Mouse (Mus musculus) forebrain, embryonic 14.5 days (tissue): ENCODE measurements at regions not wholly inside any gene's neighbourhood (a gene's known extent, or its start where the extent isn't known, plus 50 kb on each side); places are given as distances from the start of the nearest gene placed in this dataset.
A peak's percentile ranks its signal among the peaks of the same experiment; 100 is the strongest.
"Not testable (repeated sequence)": the region's sequence is repeated elsewhere in the genome, so short reads cannot be mapped to it uniquely, and the experiment has no call there.

Source experiments
- ATAC-seq: fragments of 200-750 bp; cut with Nextera tagmentation; 2 replicates; pipeline ENCODE4 v1.8.0; 2017; ENCODE audit warnings: mild to moderate bottlenecking, moderate library complexity
- DNase-seq: peaks from one replicate; pipeline ENCODE4 v3.0.0-alpha.2; 2015; ENCODE audit warnings: low spot score
- H3K27ac ChIP-seq: fragments of 300-500 bp; sonication (generic); 2 replicates; pipeline ENCODE4 v1.5.1; 2014; ENCODE audit warnings: low read depth, mild to moderate bottlenecking, control low read depth, low read length, moderate library complexity
- H3K27me3 ChIP-seq: fragments of 300-500 bp; sonication (generic); replicated peaks from 2 replicates; pipeline ENCODE4 v1.6.1; 2014; ENCODE audit warnings: low read length, control low read depth, mixed read lengths; ENCODE audit not compliant: control insufficient read depth, insufficient read depth
- H3K36me3 ChIP-seq: fragments of 300-500 bp; sonication (generic); 2 replicates; pipeline ENCODE4 v1.6.1; 2014; ENCODE audit warnings: low read length, control low read depth; ENCODE audit not compliant: control insufficient read depth, insufficient read depth
- H3K4me1 ChIP-seq: fragments of 300-500 bp; sonication (generic); 2 replicates; pipeline ENCODE4 v1.6.1; 2014; ENCODE audit warnings: antibody characterized with exemption, low read length, control low read depth; ENCODE audit not compliant: control insufficient read depth, insufficient read depth
- H3K4me2 ChIP-seq: fragments of 300-500 bp; sonication (generic); 2 replicates; pipeline ENCODE4 v1.6.1; 2014; ENCODE audit warnings: mild to moderate bottlenecking, control low read depth, low read length
- H3K4me3 ChIP-seq: fragments of 300-500 bp; sonication (generic); 2 replicates; pipeline ENCODE4 v1.5.1; 2014; ENCODE audit warnings: low read depth, low read length, control low read depth
- H3K9ac ChIP-seq: fragments of 300-500 bp; sonication (generic); 2 replicates; pipeline ENCODE4 v1.6.1; 2014; ENCODE audit warnings: mild to moderate bottlenecking, low read length, control low read depth, moderate library complexity
- H3K9me3 ChIP-seq: fragments of 300-500 bp; sonication (generic); replicated peaks from 2 replicates; pipeline ENCODE4 v1.6.1; 2016; ENCODE audit warnings: low read length, control low read depth, mixed read lengths; ENCODE audit not compliant: control insufficient read depth
- WGBS: fragments of 180-500 bp; shearing (Covaris S2); extraction: QIAGEN DNeasy Blood & Tissue Kit; methylation state at CpG from one replicate; pipeline ENCODE4 v1.1.7; 2014; 5-methylcytosine and 5-hydroxymethylcytosine counted together

GRCm38 (mm10) chr19:35826074-35826473 lies 231.2 kb downstream of the Htr7 start:
- Histone ChIP-seq H3K9ac (no peak overlapping the region), H3K36me3 (no peaks in the 10 kb centered on the region), H3K4me2 (no peak overlapping the region), H3K4me1 (no peaks in the 10 kb centered on the region), H3K9me3 (no peaks in the 10 kb centered on the region), H3K27ac (no peak overlapping the region), H3K4me3 (no peak overlapping the region), H3K27me3 (no peaks in the 10 kb centered on the region)
- 61% methylated on average over 2 of the region's 2 CpGs for WGBS
- DNase-seq (peak; percentile 2), ATAC-seq (no peak)

DNA sequence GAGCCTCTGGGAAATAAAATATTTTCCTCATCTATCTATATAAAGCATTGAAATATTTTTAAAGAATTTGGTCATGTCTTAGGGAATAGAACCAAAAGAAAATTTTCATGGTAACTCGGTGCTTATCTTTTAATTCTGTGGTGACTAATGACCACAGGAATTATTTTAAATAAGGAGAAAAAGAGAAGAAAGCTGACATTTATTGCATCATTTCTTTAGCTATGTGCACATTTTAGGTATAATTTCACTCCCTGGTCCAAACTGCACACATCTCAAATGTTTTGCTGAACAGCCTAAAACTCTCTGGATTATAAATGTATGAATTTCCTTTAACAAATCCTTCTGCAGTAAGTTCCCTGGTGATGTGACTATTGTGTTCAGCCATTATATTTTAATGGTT lies 237.7 kb downstream of the Htr7 start:
- Histone ChIP-seq H3K9ac (no peak overlapping the region), H3K4me2 (no peak overlapping the region), H3K9me3 (no peaks in the 10 kb centered on the region), H3K27me3 (no peaks in the 10 kb centered on the region), H3K36me3 (no peaks in the 10 kb centered on the region), H3K4me3 (no peak overlapping the region), H3K4me1 (no peaks in the 10 kb centered on the region), H3K27ac (no peak overlapping the region)
- DNase-seq (no peak), ATAC-seq (no peak)
- WGBS, result 100% methylated on average over 1 of the region's 1 CpGs

DNA sequence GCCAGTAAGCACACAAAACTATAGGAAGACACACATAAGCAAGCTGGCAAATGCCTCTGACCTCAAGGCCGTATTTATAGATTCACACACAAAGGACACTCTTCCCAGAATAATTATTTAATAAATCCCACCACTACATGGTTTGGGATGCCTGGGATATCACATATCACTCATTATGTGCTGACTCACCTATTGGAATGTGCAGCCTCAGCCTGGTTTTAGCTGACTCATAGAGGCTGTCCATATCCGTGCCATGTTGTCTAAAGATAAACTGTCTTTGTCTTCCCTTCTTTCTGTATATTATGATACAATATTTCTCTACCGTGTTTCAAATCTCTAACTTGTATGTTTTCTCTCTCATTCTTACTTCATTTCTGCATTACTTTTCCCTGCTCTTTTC lies 262.6 kb downstream of the Htr7 start:
- no peaks in the 10 kb centered on the region for H3K9me3 ChIP-seq
- no peaks in the 10 kb centered on the region for H3K27me3 ChIP-seq
- ATAC-seq (no peak), DNase-seq (no peak)
- no peaks in the 10 kb centered on the region for H3K36me3 ChIP-seq
- no peaks in the 10 kb centered on the region for H3K4me1 ChIP-seq
- H3K9ac ChIP-seq, result no peak overlapping the region
- 86% methylated on average over 3 of the region's 3 CpGs for WGBS
- no peak overlapping the region for H3K4me2 ChIP-seq
- no peak overlapping the region for H3K4me3 ChIP-seq
- H3K27ac ChIP-seq, result no peak overlapping the region

GRCm38 (mm10) chr19:35787246-35788021 lies 269.9 kb downstream of the Htr7 start:
- Histone ChIP-seq H3K9ac (no peak overlapping the region), H3K27me3 (no peaks in the 10 kb centered on the region), H3K4me3 (no peak overlapping the region), H3K9me3 (no peaks in the 10 kb centered on the region), H3K4me2 (no peak overlapping the region), H3K27ac (no peak overlapping the region), H3K36me3 (no peaks in the 10 kb centered on the region), H3K4me1 (no peaks in the 10 kb centered on the region)
- no peak for ATAC-seq
- 68% methylated on average over 6 of the region's 6 CpGs for WGBS
- peak; percentile 2 for DNase-seq

DNA sequence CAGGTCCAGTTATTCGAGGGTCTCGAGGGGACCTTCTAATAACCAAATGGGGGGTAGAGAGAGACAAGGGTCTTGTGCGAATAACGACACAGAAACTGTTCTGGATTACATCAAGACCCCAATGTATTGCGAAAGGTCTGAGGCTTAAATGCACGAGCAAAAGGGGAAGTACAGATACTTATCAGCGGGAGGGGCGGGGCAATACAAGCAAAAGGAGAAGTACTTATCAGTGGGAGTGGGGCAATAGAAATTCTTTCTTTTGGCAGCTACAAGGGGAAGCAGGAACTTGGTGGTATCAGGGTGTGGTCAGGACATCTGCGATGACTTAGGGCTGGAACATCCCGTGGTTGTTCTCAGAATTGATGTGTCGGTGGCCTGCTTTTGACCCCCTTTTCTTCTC lies 295.6 kb downstream of the Htr7 start:
- not testable (repeated sequence) for H3K36me3 ChIP-seq, ATAC-seq, H3K27ac ChIP-seq, H3K4me2 ChIP-seq, H3K27me3 ChIP-seq, H3K9ac ChIP-seq, H3K4me3 ChIP-seq, H3K9me3 ChIP-seq, DNase-seq, H3K4me1 ChIP-seq
- 84% methylated on average over 11 of the region's 11 CpGs for WGBS

- ATAC-seq, result no peak
- H3K4me2 ChIP-seq, result no peak overlapping the region
- H3K27me3 ChIP-seq, result no peaks in the 10 kb centered on the region
- 86% methylated on average over 3 of the region's 3 CpGs for WGBS
- no peak overlapping the region for H3K27ac ChIP-seq
- H3K4me3 ChIP-seq, result no peak overlapping the region
- H3K36me3 ChIP-seq, result no peaks in the 10 kb centered on the region
- no peaks in the 10 kb centered on the region for H3K9me3 ChIP-seq
- no peak for DNase-seq
- no peak overlapping the region for H3K9ac ChIP-seq
- no peaks in the 10 kb centered on the region for H3K4me1 ChIP-seq
Observed at GRCm38 (mm10) chr19:35759701-35760100, 297.6 kb downstream of the Htr7 start.

- Histone ChIP-seq H3K9ac (no peak overlapping the region), H3K4me1 (no peaks in the 10 kb centered on the region), H3K27ac (no peak overlapping the region), H3K27me3 (no peaks in the 10 kb centered on the region), H3K4me2 (no peak overlapping the region), H3K9me3 (no peaks in the 10 kb centered on the region), H3K36me3 (no peaks in the 10 kb centered on the region), H3K4me3 (no peak overlapping the region)
- no peak for ATAC-seq
- no peak for DNase-seq
- WGBS, result 70% methylated on average over 1 of the region's 1 CpGs
Observed at GRCm38 (mm10) chr19:35755494-35755893, 301.8 kb downstream of the Htr7 start.

DNA sequence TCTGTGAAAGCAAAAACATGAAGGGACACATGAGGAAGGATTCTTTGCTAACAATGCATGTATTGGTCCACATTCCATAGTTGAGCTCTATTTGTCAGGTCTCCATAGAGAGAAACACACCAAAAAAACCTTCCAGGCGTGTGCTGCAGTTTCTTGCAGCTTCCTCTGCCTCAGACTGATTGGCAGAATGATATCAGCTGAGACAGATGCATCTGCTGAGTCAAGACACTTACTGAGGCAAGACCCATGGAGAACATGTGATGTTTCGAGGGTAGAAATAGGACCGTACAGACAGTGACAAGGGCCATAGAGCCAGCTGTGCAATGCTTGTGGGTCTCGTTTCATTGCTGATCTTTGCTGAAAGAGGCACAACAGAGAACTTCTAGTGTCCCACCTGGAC lies 321.6 kb downstream of the Htr7 start:
- ATAC-seq (no peak), DNase-seq (no peak)
- Histone ChIP-seq H3K4me1 (no peaks in the 10 kb centered on the region), H3K4me3 (no peak overlapping the region), H3K4me2 (no peak overlapping the region), H3K36me3 (no peaks in the 10 kb centered on the region), H3K27ac (no peak overlapping the region), H3K9ac (no peak overlapping the region), H3K9me3 (no peaks in the 10 kb centered on the region), H3K27me3 (no peaks in the 10 kb centered on the region)
- 77% methylated on average over 4 of the region's 4 CpGs for WGBS

- H3K9ac ChIP-seq, result no peak overlapping the region
- DNase-seq, result no peak
- no peak for ATAC-seq
- H3K9me3 ChIP-seq, result no peaks in the 10 kb centered on the region
- no peak overlapping the region for H3K4me2 ChIP-seq
- H3K36me3 ChIP-seq, result no peaks in the 10 kb centered on the region
- WGBS, result 75% methylated on average over 3 of the region's 3 CpGs
- no peaks in the 10 kb centered on the region for H3K27me3 ChIP-seq
- no peak overlapping the region for H3K27ac ChIP-seq
- no peaks in the 10 kb centered on the region for H3K4me1 ChIP-seq
- H3K4me3 ChIP-seq, result no peak overlapping the region
Observed at GRCm38 (mm10) chr19:35728436-35729060, 328.8 kb downstream of the Htr7 start.
